Mouse (Mus musculus): ENCODE measurements around the gene Mapk8ip1. TPM values are rescaled to one million over a fixed set of nuclear protein-coding genes. Genes with fewer than 3 reads are reported as not detected.
"Not testable (repeated sequence)": the region's sequence is repeated elsewhere in the genome, so short reads cannot be mapped to it uniquely, and the experiment has no call there.

Mapk8ip1 gene
- polyA plus RNA-seq, 1 experiment from 2014 or later = 2.6 TPM

DNA sequence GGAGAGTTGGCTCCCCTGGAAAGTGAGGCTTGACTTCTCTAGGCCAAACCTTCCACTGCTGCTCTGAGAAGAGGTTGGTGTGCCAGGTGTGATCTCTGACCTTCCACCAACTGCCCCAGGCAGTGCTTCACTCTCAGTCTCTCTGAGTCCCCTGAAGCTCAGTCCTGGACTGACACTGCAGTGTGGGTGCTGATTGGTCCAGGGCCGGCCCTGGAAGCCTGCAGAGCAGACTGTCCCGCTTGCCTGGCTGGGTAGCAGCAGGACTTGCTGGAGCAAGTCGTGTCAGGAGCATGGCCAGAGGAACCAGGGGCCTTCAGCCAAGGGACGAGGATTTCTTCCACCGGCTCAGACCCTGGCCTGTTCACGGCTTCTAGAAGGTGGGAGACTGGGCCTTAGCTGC is 3.7 kb upstream of the Mapk8ip1 start:
- Histone ChIP-seq H3K4me1 (ENCODE audit: insufficient read depth) (no peaks in the 10 kb centered on the region), H3K4me3 (ENCODE audit: low read depth, low read length) (no peak overlapping the region), H3K36me3 (replicated peaks; ENCODE audit: insufficient read depth, low read length) (peaks cover 39% of the 10 kb centered on the region), H3K9me3 (ENCODE audit: low read length) (no peaks in the 10 kb centered on the region), H3K9ac (replicated peaks) (no peak overlapping the region), H3K27me3 (ENCODE audit: insufficient read depth, low read length) (peaks cover 8% of the 10 kb centered on the region), H3K4me2 (ENCODE audit: low read depth, low read length) (no peak overlapping the region), H3K27ac (ENCODE audit: low read depth) (no peak overlapping the region)
- 78% methylated on average over 6 of the region's 6 CpGs for WGBS (ENCODE audit: insufficient replicate concordance)
- DNase-seq = no peak
- no peak for ATAC-seq
- TF ChIP-seq CTCF (IDR thresholded peaks at IDR 0.05; ENCODE audit: low read depth) = no peak
- no peak for TF ChIP-seq EP300 (IDR thresholded peaks at IDR 0.05; ENCODE audit: low read depth)

DNA sequence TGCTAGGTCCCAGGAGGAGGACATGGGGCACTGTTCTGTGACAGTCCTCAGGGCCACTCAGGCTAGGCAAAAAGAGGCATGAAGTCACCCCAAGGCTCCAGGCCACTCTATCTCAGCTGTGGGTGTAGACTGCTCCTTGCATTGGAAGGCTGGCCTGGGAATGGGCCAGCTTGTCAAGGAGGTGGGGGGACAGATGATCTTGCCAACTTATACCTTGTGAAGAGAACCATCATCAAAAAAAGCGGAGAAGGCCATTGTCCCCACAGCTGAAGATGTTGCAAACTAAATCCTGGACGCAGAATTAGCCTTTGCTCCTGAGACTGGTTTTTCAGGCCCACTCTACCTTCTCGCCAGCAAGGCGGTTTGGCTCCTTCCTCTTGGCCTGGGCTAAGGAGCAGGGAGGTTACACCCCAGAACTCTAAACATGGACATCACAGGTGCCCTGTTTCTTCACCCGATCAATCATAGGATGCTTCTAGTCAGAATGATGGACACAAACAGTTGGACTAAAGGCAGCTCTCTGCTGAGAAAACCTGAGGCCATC is 2.8 kb upstream of the Mapk8ip1 start:
- 88% methylated on average over 5 of the region's 5 CpGs for WGBS (ENCODE audit: insufficient replicate concordance)
- no peak for ATAC-seq
- H3K27me3 ChIP-seq (ENCODE audit: insufficient read depth, low read length) = peaks cover 8% of the 10 kb centered on the region

GRCm38 (mm10) chr2:92402591-92403326 is 1.7 kb upstream of the Mapk8ip1 start:
- DNase-seq = no peak
- TF ChIP-seq EP300 (IDR thresholded peaks at IDR 0.05; ENCODE audit: low read depth) = no peak
- TF ChIP-seq CTCF (IDR thresholded peaks at IDR 0.05; ENCODE audit: low read depth) = no peak
- Histone ChIP-seq H3K9ac (replicated peaks) (no peak overlapping the region), H3K36me3 (replicated peaks; ENCODE audit: insufficient read depth, low read length) (peaks cover 20% of the 10 kb centered on the region), H3K27me3 (ENCODE audit: insufficient read depth, low read length) (peaks cover 8% of the 10 kb centered on the region), H3K27ac (ENCODE audit: low read depth) (no peak overlapping the region), H3K9me3 (ENCODE audit: low read length) (no peaks in the 10 kb centered on the region), H3K4me2 (ENCODE audit: low read depth, low read length) (no peak overlapping the region), H3K4me3 (ENCODE audit: low read depth, low read length) (no peak overlapping the region), H3K4me1 (ENCODE audit: insufficient read depth) (no peaks in the 10 kb centered on the region)
- ATAC-seq = peak; percentile 38
- WGBS (ENCODE audit: insufficient replicate concordance) = 78% methylated on average over 4 of the region's 4 CpGs

More for the DNA sequence above, 2.8 kb upstream of the Mapk8ip1 start:
- no peaks in the 10 kb centered on the region for H3K4me1 ChIP-seq (ENCODE audit: insufficient read depth)
- peaks cover 30% of the 10 kb centered on the region for H3K36me3 ChIP-seq (replicated peaks; ENCODE audit: insufficient read depth, low read length)
- H3K27ac ChIP-seq (ENCODE audit: low read depth) = no peak overlapping the region
- TF ChIP-seq CTCF (IDR thresholded peaks at IDR 0.05; ENCODE audit: low read depth) (no peak), EP300 (IDR thresholded peaks at IDR 0.05; ENCODE audit: low read depth) (no peak)
- no peak overlapping the region for H3K4me3 ChIP-seq (ENCODE audit: low read depth, low read length)
- DNase-seq = no peak
- H3K9ac ChIP-seq (replicated peaks) = no peak overlapping the region
- H3K9me3 ChIP-seq (ENCODE audit: low read length) = no peaks in the 10 kb centered on the region
- H3K4me2 ChIP-seq (ENCODE audit: low read depth, low read length) = no peak overlapping the region

DNA sequence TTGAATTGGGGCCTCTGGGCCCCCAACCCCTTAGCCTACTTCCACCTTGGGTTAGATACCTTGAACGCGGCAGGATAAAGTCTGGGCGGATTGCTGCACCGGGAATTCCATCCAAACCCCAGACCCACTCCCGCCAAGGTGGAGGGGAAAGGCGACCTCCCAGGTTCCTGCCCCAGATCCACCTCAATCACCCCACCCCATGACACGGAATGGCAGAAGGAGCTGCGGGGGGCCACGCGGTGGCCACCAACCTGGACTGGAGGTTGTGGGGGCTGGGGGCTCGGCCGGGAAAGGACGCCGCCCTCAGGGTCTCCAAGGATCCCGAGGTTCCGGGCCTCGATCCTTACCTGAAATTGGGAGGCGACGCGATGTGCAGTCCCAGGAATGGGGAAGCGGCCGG is 381 bp downstream of the Mapk8ip1 start:
- DNase-seq (no peak), ATAC-seq (no peak)
- Histone ChIP-seq H3K27ac (ENCODE audit: low read depth) (no peak overlapping the region), H3K9me3 (ENCODE audit: low read length) (no peaks in the 10 kb centered on the region), H3K4me1 (ENCODE audit: insufficient read depth) (no peaks in the 10 kb centered on the region), H3K9ac (replicated peaks) (peak overlapping the region; percentile 12; the same call in 1 of the 2 replicates), H3K4me3 (ENCODE audit: low read depth, low read length) (peak overlapping the region; percentile 31; the same call in 1 of the 2 replicates), H3K4me2 (ENCODE audit: low read depth, low read length) (peak overlapping the region; percentile 73), H3K27me3 (ENCODE audit: insufficient read depth, low read length) (peaks cover 8% of the 10 kb centered on the region), H3K36me3 (replicated peaks; ENCODE audit: insufficient read depth, low read length) (peaks cover 14% of the 10 kb centered on the region)
- WGBS (ENCODE audit: insufficient replicate concordance) = 8% methylated on average over 19 of the region's 22 CpGs
- no peak for TF ChIP-seq EP300 (IDR thresholded peaks at IDR 0.05; ENCODE audit: low read depth)

- not testable (repeated sequence) for DNase-seq, ATAC-seq
Observed at GRCm38 (mm10) chr2:92399877-92400276, 1.2 kb downstream of the Mapk8ip1 start.

GRCm38 (mm10) chr2:92397436-92397835 is 3.6 kb downstream of the Mapk8ip1 start:
- Histone ChIP-seq H3K4me1 (ENCODE audit: insufficient read depth) (no peaks in the 10 kb centered on the region), H3K36me3 (replicated peaks; ENCODE audit: insufficient read depth, low read length) (no peaks in the 10 kb centered on the region), H3K27me3 (ENCODE audit: insufficient read depth, low read length) (peaks cover 19% of the 10 kb centered on the region), H3K9ac (replicated peaks) (no peak overlapping the region), H3K4me3 (ENCODE audit: low read depth, low read length) (no peak overlapping the region), H3K27ac (ENCODE audit: low read depth) (no peak overlapping the region), H3K4me2 (ENCODE audit: low read depth, low read length) (no peak overlapping the region), H3K9me3 (ENCODE audit: low read length) (no peaks in the 10 kb centered on the region)
- no peak for ATAC-seq
- no peak for DNase-seq
- 75% methylated on average over 1 of the region's 1 CpGs for WGBS (ENCODE audit: insufficient replicate concordance)
- TF ChIP-seq CTCF (IDR thresholded peaks at IDR 0.05; ENCODE audit: low read depth) (no peak), EP300 (IDR thresholded peaks at IDR 0.05; ENCODE audit: low read depth) (no peak)

More at GRCm38 (mm10) chr2:92399877-92400276, 1.2 kb downstream of the Mapk8ip1 start:
- not testable (repeated sequence) for H3K4me1 ChIP-seq (ENCODE audit: insufficient read depth); H3K4me3 ChIP-seq (ENCODE audit: low read depth, low read length); H3K27me3 ChIP-seq (ENCODE audit: insufficient read depth, low read length); H3K27ac ChIP-seq (ENCODE audit: low read depth); H3K9ac ChIP-seq (replicated peaks); H3K36me3 ChIP-seq (replicated peaks; ENCODE audit: insufficient read depth, low read length); H3K4me2 ChIP-seq (ENCODE audit: low read depth, low read length); H3K9me3 ChIP-seq (ENCODE audit: low read length)
- 81% methylated on average over 3 of the region's 4 CpGs for WGBS (ENCODE audit: insufficient replicate concordance)

All from liver, postnatal 0 days (tissue).